Mouse (Mus musculus) MEL (cell line): ENCODE measurements around the gene Sgpp1.

Experiments
- BHLHE40 ChIP-seq: IDR thresholded peaks from 2 replicates; pipeline ENCODE4 v1.6.1; 2012; ENCODE audit warnings: low read depth, mild to moderate bottlenecking, inconsistent platforms, low read length, improper control_type of control experiment, borderline replicate concordance
- CTCF ChIP-seq, 3 experiments: IDR thresholded peaks in 2 of 3; conservative IDR thresholded peaks in 1 of 3; 2 replicates each; pipeline ENCODE4 v1.5.1; 2011 to 2012; ENCODE audit warnings: low read length in 3 of 3, low read depth in 2 of 3, mild to moderate bottlenecking in 2 of 3, improper control_type of control experiment in 1 of 3, inconsistent platforms in 1 of 3, mixed read lengths in 1 of 3, moderate library complexity in 1 of 3; ENCODE audit not compliant: control insufficient read depth in 1 of 3, insufficient read depth in 1 of 3, poor library complexity in 1 of 3, severe bottlenecking in 1 of 3
- ETS1 ChIP-seq: IDR thresholded peaks from 2 replicates; pipeline ENCODE4 v1.6.1; 2012; ENCODE audit warnings: low read depth, mild to moderate bottlenecking, inconsistent platforms, low read length, improper control_type of control experiment, moderate library complexity
- GABPA ChIP-seq: IDR thresholded peaks from 2 replicates; pipeline ENCODE4 v1.6.1; 2012; ENCODE audit warnings: low read depth, mild to moderate bottlenecking, inconsistent platforms, low read length, improper control_type of control experiment, moderate library complexity
- GATA1 ChIP-seq: IDR thresholded peaks from 2 replicates; pipeline ENCODE4 v1.6.1; 2011; ENCODE audit warnings: low read depth, low read length, improper control_type of control experiment
- POLR2AphosphoS5 ChIP-seq: IDR thresholded peaks from 2 replicates; pipeline ENCODE4 v1.6.1; 2012; ENCODE audit warnings: low read depth, borderline replicate concordance, mild to moderate bottlenecking, inconsistent platforms, low read length, moderate library complexity, mixed read lengths
- SMC3 ChIP-seq: IDR thresholded peaks from 2 replicates; pipeline ENCODE4 v1.6.1; 2011; ENCODE audit warnings: low read depth, low read length, improper control_type of control experiment
- TBP ChIP-seq: IDR thresholded peaks from 2 replicates; pipeline ENCODE4 v1.8.0; 2011; ENCODE audit warnings: low read depth, low read length, improper control_type of control experiment
- USF2 ChIP-seq, 2 experiments: IDR thresholded peaks; 2 replicates each; pipeline ENCODE4 v1.6.1; 2011 to 2012; ENCODE audit warnings: improper control_type of control experiment in 2 of 2, low read length in 2 of 2, borderline replicate concordance in 1 of 2, inconsistent platforms in 1 of 2, low read depth in 1 of 2, mild to moderate bottlenecking in 1 of 2; ENCODE audit not compliant: insufficient read depth in 1 of 2

DNA sequence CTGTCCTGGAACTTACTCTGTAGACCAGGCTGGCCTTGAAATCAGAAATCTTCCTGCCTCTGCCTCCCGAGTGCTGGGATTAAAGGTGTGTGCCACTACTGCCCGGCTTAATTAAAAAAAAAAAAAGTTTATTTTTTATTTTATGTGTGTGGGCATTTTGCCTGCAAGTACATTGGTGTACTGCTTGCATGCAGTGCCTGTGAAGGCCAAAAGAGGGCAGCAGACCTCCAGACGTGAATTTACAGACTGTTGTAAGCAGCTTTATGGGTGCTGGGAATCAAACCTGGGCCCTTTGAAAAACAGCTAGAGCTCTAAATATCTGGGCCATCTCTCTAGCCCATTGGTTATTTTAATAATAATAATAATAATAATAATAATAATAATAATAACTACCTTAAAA is 36.8 kb downstream of the Sgpp1 start:
- TF ChIP-seq ETS1, result no peak
- no peak for TF ChIP-seq GABPA
- no peak for TF ChIP-seq USF2 (IDR thresholded peaks at IDR 0.05; ENCODE audit: borderline replicate concordance in 1 of 2, insufficient read depth in 1 of 2, low read depth in 1 of 2, low read length in 2 of 2)
- peak; percentile 20 to 45 (median 41); a peak in 5 of 6 replicates for TF ChIP-seq CTCF (IDR thresholded peaks at IDR 0.05 in 2 of 3, conservative IDR thresholded peaks at IDR 0.05 in 1 of 3; ENCODE audit: control insufficient read depth in 1 of 3, insufficient read depth in 1 of 3, low read depth in 2 of 3, low read length in 3 of 3, poor library complexity in 1 of 3, severe bottlenecking in 1 of 3)
- no peak for TF ChIP-seq BHLHE40
- TF ChIP-seq SMC3, result peak; percentile 25; the same call in 1 of the 2 replicates
- TF ChIP-seq POLR2AphosphoS5, result no peak
- no peak for TF ChIP-seq GATA1
- TF ChIP-seq TBP, result no peak
